Mouse (Mus musculus) cortical plate, adult 2 months (tissue): ENCODE results near the gene Aifm2.

Experiments
- CTCF ChIP-seq: fragments of 200-500 bp; IDR thresholded peaks from 2 replicates; pipeline ENCODE4 v1.5.1; 2011; ENCODE audit warnings: mild to moderate bottlenecking, control low read depth, low read length; ENCODE audit not compliant: insufficient read depth; ENCODE audit errors: extremely low read depth
- POLR2A ChIP-seq: fragments of 200-500 bp; IDR thresholded peaks from 2 replicates; pipeline ENCODE4 v1.6.1; 2011; ENCODE audit warnings: mild to moderate bottlenecking, low read length, control low read depth; ENCODE audit not compliant: insufficient read depth; ENCODE audit errors: extremely low read depth

- no peak for TF ChIP-seq CTCF
- TF ChIP-seq POLR2A: no peak
Measured at GRCm38 (mm10) chr10:61736671-61737078, 21.6 kb downstream of the Aifm2 start.
